Mouse (Mus musculus): Measurements from ENCODE around the gene Magi1.

DNA sequence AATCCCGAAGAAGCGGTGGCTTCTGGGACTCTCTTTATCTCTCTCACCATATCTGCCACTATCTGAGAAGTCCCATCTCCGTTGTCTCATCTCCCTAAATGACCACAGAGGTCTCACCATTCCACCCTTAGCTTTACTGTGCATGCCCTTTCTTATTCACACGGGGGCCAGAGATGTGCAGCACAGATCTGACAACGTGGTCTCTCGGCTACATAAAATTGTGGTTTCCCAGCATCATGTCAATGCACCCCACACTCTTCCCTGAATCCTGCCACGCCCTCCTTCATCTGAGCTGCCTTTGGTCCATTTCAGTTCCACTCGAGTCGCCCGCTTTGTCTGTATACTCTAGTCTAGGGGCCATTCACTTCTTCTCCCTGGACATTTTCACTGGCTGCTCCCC is 557.6 kb downstream of the Magi1 start:
- TF ChIP-seq CTCF (IDR thresholded peaks at IDR 0.05; ENCODE audit: low read depth, low read length): no peak
- no peak for TF ChIP-seq POLR2A (IDR thresholded peaks at IDR 0.05; ENCODE audit: borderline replicate concordance, low read depth, low read length)

Measured in bone marrow macrophage, adult 2 months (primary cell).